Mouse (Mus musculus) B cell, adult 62 days (primary cell): ENCODE measurements around the gene Idh2. TPM values are rescaled to one million over a fixed set of nuclear protein-coding genes. Genes with fewer than 3 reads are reported as not detected.

Source experiments
- total RNA-seq: library from RNA; stranded (reverse); gene quantifications from 4 replicates; pipeline ENCODE4 v1.2.4, GENCODE M21; 2023

Idh2 gene
- total RNA-seq = 22.6 to 32.5 TPM (median 25.3 TPM) in 4 replicates

GRCm38 (mm10) chr7:80115224-80115590 is at the start of gene Idh2:
Idh2 (minus strand) TSS chr7:80115392.

Other genes starting within 250 kb of the Idh2 start
- 15.2 to 22.0 TPM (median 19.4 TPM) in 4 replicates for gene Ap3s2, start 194.7 kb downstream of the Idh2 start, total RNA-seq
- gene Arpin, start 180.0 kb downstream of the Idh2 start, total RNA-seq = 0.43 TPM in 1 of 4 replicates, not detected in the others
- 65.1 to 71.0 TPM (median 69.0 TPM) in 4 replicates for gene Zfp710, start 90.6 kb downstream of the Idh2 start, total RNA-seq
- 141 to 155 TPM (median 148 TPM) in 4 replicates for gene Sema4b, start 71.4 kb upstream of the Idh2 start, total RNA-seq
- 86.7 to 111 TPM (median 93.5 TPM) in 4 replicates for gene Cib1, start 117.4 kb upstream of the Idh2 start, total RNA-seq
- 5.6 to 8.0 TPM (median 6.5 TPM) in 4 replicates for gene Gdpgp1, start 117.5 kb upstream of the Idh2 start, total RNA-seq
- 1.0 to 3.8 TPM (median 2.1 TPM) in 4 replicates for gene Ttll13, start 131.0 kb upstream of the Idh2 start, total RNA-seq
- gene Ngrn, start 145.8 kb upstream of the Idh2 start, total RNA-seq = 13.1 to 17.9 TPM (median 17.1 TPM) in 4 replicates
- 31.2 to 36.5 TPM (median 34.5 TPM) in 4 replicates for gene Vps33b, start 154.3 kb upstream of the Idh2 start, total RNA-seq
- 4.2 to 7.5 TPM (median 5.5 TPM) in 4 replicates for gene Prc1, start 179.1 kb upstream of the Idh2 start, total RNA-seq
- 23.3 to 31.6 TPM (median 27.0 TPM) in 4 replicates for gene Rccd1, start 209.1 kb upstream of the Idh2 start, total RNA-seq
- 86.9 to 102 TPM (median 94.9 TPM) in 4 replicates for gene Unc45a, start 225.6 kb upstream of the Idh2 start, total RNA-seq
- gene Hddc3, start 227.7 kb upstream of the Idh2 start, total RNA-seq = 13.2 to 21.3 TPM (median 14.8 TPM) in 4 replicates